Mouse (Mus musculus) cerebellum, adult 2 months (tissue): ENCODE data around the gene Ifnl3.

ENCODE experiments used
- CTCF ChIP-seq: fragments of 200-500 bp; IDR thresholded peaks from 2 replicates; pipeline ENCODE4 v1.5.1; 2011; ENCODE audit warnings: low read depth, mild to moderate bottlenecking, control low read depth, low read length, moderate library complexity, borderline replicate concordance; ENCODE audit not compliant: insufficient read depth
- POLR2A ChIP-seq: fragments of 200-500 bp; IDR thresholded peaks from 2 replicates; pipeline ENCODE4 v1.6.1; 2011; ENCODE audit warnings: low read length, control low read depth, borderline replicate concordance; ENCODE audit not compliant: insufficient read depth

- TF ChIP-seq CTCF (no peak), POLR2A (no peak)
These were observed 50.1 kb downstream of the Ifnl3 start for GRCm38 (mm10) chr7:28572689-28573088.
